9 mouse cellular contexts compared by ENCODE assay signal in the genomic region with DNA sequence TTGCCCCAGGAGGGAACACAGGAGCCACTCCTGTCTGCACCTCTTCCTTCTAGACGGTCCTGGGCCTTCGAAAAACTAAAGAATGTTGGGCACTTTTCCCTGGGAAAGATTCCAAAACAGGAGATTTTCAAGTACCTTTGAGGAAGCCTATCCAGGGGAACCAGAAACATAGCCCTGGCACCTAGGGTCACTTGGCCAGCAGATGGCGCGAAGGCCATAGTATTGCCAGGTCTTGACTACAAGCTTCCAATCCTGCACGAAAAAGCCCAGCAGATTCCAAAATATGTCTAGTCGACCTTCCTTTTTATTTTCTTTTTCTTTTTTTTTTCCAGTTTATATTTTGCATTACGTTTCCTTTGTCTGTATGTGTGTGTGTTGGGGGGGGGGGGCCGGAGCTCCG. TPM values are rescaled to one million over a fixed set of nuclear protein-coding genes. Genes with fewer than 3 reads are reported as not detected.
DNase-seq lines count a peak whose midpoint lies in the region; ATAC-seq and TF ChIP-seq lines count a peak whose summit lies in the region.
"Had no signal": no experiment of that assay in that cellular context is flagged by ENCODE, and none has a peak within 500 bp of the region (broad histone marks: within the 10 kb centered on the region; RNA-seq: fewer than 3 reads in every experiment).

No protein-coding gene starts in this region.

- H3K4me3 ChIP-seq in forebrain, postnatal 0 days (ENCODE audit: low read depth, low read length), result no peak overlapping the region
- H3K4me3 ChIP-seq in forebrain, embryonic 13.5 days, result no peak overlapping the region
- no peak overlapping the region for H3K4me3 ChIP-seq in midbrain, postnatal 0 days (ENCODE audit: low read depth, low read length)
- no peak overlapping the region for H3K4me3 ChIP-seq in midbrain, embryonic 13.5 days (replicated peaks)
- H3K4me3 ChIP-seq in lung, embryonic 14.5 days (ENCODE audit: low read depth, low read length), result no peak overlapping the region

- 57% methylated on average over 9 of the region's 9 CpGs for WGBS in forebrain, postnatal 0 days
- 54% methylated on average over 9 of the region's 9 CpGs for whole genome bisulfite sequencing in forebrain, embryonic 13.5 days
- WGBS in midbrain, postnatal 0 days, result 49% methylated on average over 9 of the region's 9 CpGs
- 55% methylated on average over 9 of the region's 9 CpGs for whole genome bisulfite sequencing in midbrain, embryonic 13.5 days
- 50% methylated on average over 9 of the region's 9 CpGs for WGBS in lung, embryonic 14.5 days

- intact Hi-C loops in left cerebral cortex, postnatal 36 days (cut with DNase I), result loop anchor here (5.0 to 10.0 kb wide), 5 partner anchors 64 to 459 kb away; a partner anchor contains a TSS

- no peak for ATAC-seq in forebrain, postnatal 0 days
- ATAC-seq in forebrain, embryonic 13.5 days, result no peak
- ATAC-seq in midbrain, postnatal 0 days (ENCODE audit: low FRiP score), result no peak
- ATAC-seq in midbrain, embryonic 13.5 days, result no peak
- peak; percentile 43; the same call in 1 of the 2 replicates for ATAC-seq in common myeloid progenitor, adult 5-6 weeks (replicated peaks; ENCODE audit: low read depth, poor library complexity, severe bottlenecking)
- ATAC-seq in lung, embryonic 14.5 days (ENCODE audit: insufficient read depth), result no peak

- no peaks in the 10 kb centered on the region for H3K9me3 ChIP-seq in forebrain, postnatal 0 days (ENCODE audit: low read length)
- no peaks in the 10 kb centered on the region for H3K9me3 ChIP-seq in forebrain, embryonic 13.5 days (replicated peaks)
- no peaks in the 10 kb centered on the region for H3K9me3 ChIP-seq in midbrain, postnatal 0 days (ENCODE audit: low read length)
- H3K9me3 ChIP-seq in midbrain, embryonic 13.5 days, result no peaks in the 10 kb centered on the region
- no peaks in the 10 kb centered on the region for H3K9me3 ChIP-seq in lung, embryonic 14.5 days (ENCODE audit: low read depth, low read length)

- H3K36me3 ChIP-seq in forebrain, postnatal 0 days (ENCODE audit: insufficient read depth), result no peaks in the 10 kb centered on the region
- H3K36me3 ChIP-seq in forebrain, embryonic 13.5 days (ENCODE audit: poor library complexity, severe bottlenecking), result no peaks in the 10 kb centered on the region
- H3K36me3 ChIP-seq in midbrain, postnatal 0 days (ENCODE audit: insufficient read depth, low read length), result no peaks in the 10 kb centered on the region
- no peaks in the 10 kb centered on the region for H3K36me3 ChIP-seq in midbrain, embryonic 13.5 days
- H3K36me3 ChIP-seq in lung, embryonic 14.5 days (ENCODE audit: insufficient read depth), result no peaks in the 10 kb centered on the region

- H3K4me1 ChIP-seq in forebrain, postnatal 0 days (ENCODE audit: insufficient read depth), result peaks cover 2% of the 10 kb centered on the region; the same call in 1 of the 2 replicates
- peaks cover 5% of the 10 kb centered on the region; the same call in 1 of the 2 replicates for H3K4me1 ChIP-seq in forebrain, embryonic 13.5 days
- H3K4me1 ChIP-seq in midbrain, postnatal 0 days (ENCODE audit: insufficient read depth, low read length), result no peaks in the 10 kb centered on the region
- peaks cover 4% of the 10 kb centered on the region for H3K4me1 ChIP-seq in midbrain, embryonic 13.5 days (replicated peaks)
- H3K4me1 ChIP-seq in lung, embryonic 14.5 days (ENCODE audit: insufficient read depth), result 0 out of 2 replicates have a peak, but pooled peaks cover 1% of the 10 kb centered on the region

- H3K27me3 ChIP-seq in forebrain, postnatal 0 days (ENCODE audit: insufficient read depth, low read length), result no peaks in the 10 kb centered on the region
- no peaks in the 10 kb centered on the region for H3K27me3 ChIP-seq in forebrain, embryonic 13.5 days
- no peaks in the 10 kb centered on the region for H3K27me3 ChIP-seq in midbrain, postnatal 0 days (ENCODE audit: insufficient read depth, low read length)
- H3K27me3 ChIP-seq in midbrain, embryonic 13.5 days, result no peaks in the 10 kb centered on the region
- H3K27me3 ChIP-seq in lung, embryonic 14.5 days (ENCODE audit: insufficient read depth, low read length), result no peaks in the 10 kb centered on the region

- DNase-seq in forebrain, postnatal 0 days, result no peak
- DNase-seq in midbrain, postnatal 0 days (ENCODE audit: low spot score), result peak; percentile 57
- DNase-seq in lung, embryonic 14.5 days, result peak; percentile 82
- no peak for DNase-seq in frontal cortex, postnatal 36 days (ENCODE audit: low spot score in 2 of 2)
- DNase-seq in left cerebral cortex, postnatal 36 days (ENCODE audit: low spot score in 2 of 2), result no peak

- no peak overlapping the region for H3K27ac ChIP-seq in forebrain, postnatal 0 days (ENCODE audit: low read depth, low read length)
- no peak overlapping the region for H3K27ac ChIP-seq in forebrain, embryonic 13.5 days
- H3K27ac ChIP-seq in midbrain, postnatal 0 days (ENCODE audit: low read depth, low read length), result no peak overlapping the region
- no peak overlapping the region for H3K27ac ChIP-seq in midbrain, embryonic 13.5 days
- H3K27ac ChIP-seq in lung, embryonic 14.5 days (ENCODE audit: low read depth), result no peak overlapping the region

- no peak overlapping the region for H3K4me2 ChIP-seq in forebrain, postnatal 0 days (ENCODE audit: low read depth)
- no peak overlapping the region for H3K4me2 ChIP-seq in forebrain, embryonic 13.5 days
- no peak overlapping the region for H3K4me2 ChIP-seq in midbrain, postnatal 0 days (ENCODE audit: low read depth, low read length, poor library complexity, severe bottlenecking)
- no peak overlapping the region for H3K4me2 ChIP-seq in midbrain, embryonic 13.5 days (replicated peaks)
- H3K4me2 ChIP-seq in lung, embryonic 14.5 days, result no peak overlapping the region

- H3K9ac ChIP-seq in forebrain, postnatal 0 days, result no peak overlapping the region
- H3K9ac ChIP-seq in forebrain, embryonic 13.5 days, result no peak overlapping the region
- H3K9ac ChIP-seq in midbrain, postnatal 0 days (replicated peaks; ENCODE audit: low read length, poor library complexity, severe bottlenecking), result no peak overlapping the region
- H3K9ac ChIP-seq in midbrain, embryonic 13.5 days (replicated peaks), result no peak overlapping the region
- H3K9ac ChIP-seq in lung, embryonic 14.5 days, result no peak overlapping the region

- peak; percentile 52 for TF ChIP-seq CTCF in forebrain, postnatal 0 days (IDR thresholded peaks at IDR 0.05; ENCODE audit: low read depth)
- peak; percentile 71 for TF ChIP-seq CTCF in midbrain, postnatal 0 days (IDR thresholded peaks at IDR 0.05)
- peak; percentile 64 for TF ChIP-seq CTCF in lung, embryonic 14.5 days (IDR thresholded peaks at IDR 0.05; ENCODE audit: low read depth)

RNA-seq across cellular contexts. Expression of a gene that starts 5.8 kb away (rescaled TPM):
- total RNA-seq in forebrain, postnatal 0 days (2014; rRNA removed), result 0.31 TPM in 1 of 2 replicates, not detected in the other
- 1.4 and 2.9 TPM in 2 replicates for polyA plus RNA-seq in forebrain, postnatal 0 days (2015; fragmentation: Nextera tagmentation; extraction: Ambion mirVana)
- 0.22 and 0.96 TPM in 2 replicates for polyA plus RNA-seq in forebrain, embryonic 13.5 days (2015; fragmentation: Nextera tagmentation; extraction: Ambion mirVana)
- total RNA-seq in midbrain, postnatal 0 days (2014; rRNA removed), result 0.44 TPM in 1 of 2 replicates, not detected in the other
- polyA plus RNA-seq in midbrain, postnatal 0 days (2015; fragmentation: Nextera tagmentation; extraction: Ambion mirVana), result 0.49 and 0.58 TPM in 2 replicates
- 0.43 and 1.3 TPM in 2 replicates for polyA plus RNA-seq in midbrain, embryonic 13.5 days (2015; fragmentation: Nextera tagmentation; extraction: Ambion mirVana)
- 114 and 131 TPM in 2 replicates for total RNA-seq in common myeloid progenitor, adult 5-6 weeks (2017)
- 0.34 and 3.4 TPM in 2 replicates for polyA plus RNA-seq in lung, embryonic 14.5 days (2014; fragmentation: Nextera tagmentation; extraction: Ambion mirVana)
- total RNA-seq in left cerebral cortex, postnatal 36 days (2021), result under 1 TPM in 1 of 2 experiments, not detected in 1; 0.34 TPM
- total RNA-seq: left cerebral cortex, postnatal 25 days had no signal

RNA-seq across cellular contexts. Expression of a gene that starts 5.8 kb away (rescaled TPM):
- 25.3 and 26.2 TPM in 2 replicates for total RNA-seq in forebrain, postnatal 0 days (2014; rRNA removed)
- 7.8 and 10.2 TPM in 2 replicates for polyA plus RNA-seq in forebrain, postnatal 0 days (2015; fragmentation: Nextera tagmentation; extraction: Ambion mirVana)
- polyA plus RNA-seq in forebrain, embryonic 13.5 days (2015; fragmentation: Nextera tagmentation; extraction: Ambion mirVana), result 18.7 and 20.1 TPM in 2 replicates
- 29.5 and 36.0 TPM in 2 replicates for total RNA-seq in midbrain, postnatal 0 days (2014; rRNA removed)
- 9.6 and 14.1 TPM in 2 replicates for polyA plus RNA-seq in midbrain, postnatal 0 days (2015; fragmentation: Nextera tagmentation; extraction: Ambion mirVana)
- 21.6 and 25.7 TPM in 2 replicates for polyA plus RNA-seq in midbrain, embryonic 13.5 days (2015; fragmentation: Nextera tagmentation; extraction: Ambion mirVana)
- 3.7 TPM in 2 replicates for total RNA-seq in common myeloid progenitor, adult 5-6 weeks (2017)
- polyA plus RNA-seq in lung, embryonic 14.5 days (2014; fragmentation: Nextera tagmentation; extraction: Ambion mirVana), result 16.4 and 19.1 TPM in 2 replicates
- total RNA-seq in left cerebral cortex, postnatal 36 days (2021), result 10 to 100 TPM; 48.5 to 65.7 TPM

Comparison
In these comparisons a context has a peak if more than half of its experiments do, and no peak if none do; other contexts are left out.
1. DNase-seq: peak in midbrain, postnatal 0 days (single experiment) and lung, embryonic 14.5 days (single experiment); none in forebrain, postnatal 0 days (single experiment), frontal cortex, postnatal 36 days (0 of 2) and left cerebral cortex, postnatal 36 days (0 of 2).
2. Peak in every context shown above with its lines, with median percentiles within 50 percentile points of each other: CTCF ChIP-seq.